Mouse (Mus musculus) C2C12 (cell line): ENCODE data around the gene Kif26b.
A peak's percentile ranks its signal among the peaks of the same experiment; 100 is the strongest.

ENCODE experiments used
- CEBPB ChIP-seq: IDR thresholded peaks from one replicate; pipeline ENCODE4 v1.6.1; 2011; ENCODE audit warnings: low read depth, mild to moderate bottlenecking, control low read depth, moderate library complexity
- CTCF ChIP-seq: IDR thresholded peaks from one replicate; pipeline ENCODE4 v1.5.1; 2011; ENCODE audit not compliant: control insufficient read depth, insufficient read depth, insufficient read length
- FOSL1 ChIP-seq: IDR thresholded peaks from one replicate; pipeline ENCODE4 v1.8.0; 2011; ENCODE audit warnings: mild to moderate bottlenecking, low read length; ENCODE audit not compliant: poor library complexity, insufficient read depth, severe bottlenecking
- MAX ChIP-seq: IDR thresholded peaks from one replicate; pipeline ENCODE4 v1.6.1; 2011; ENCODE audit warnings: mild to moderate bottlenecking, control low read depth
- MYOD1 ChIP-seq: IDR thresholded peaks from one replicate; pipeline ENCODE4 v1.6.1; 2011; ENCODE audit warnings: low read depth; ENCODE audit not compliant: control insufficient read depth, insufficient read length
- MYOG ChIP-seq: IDR thresholded peaks from one replicate; pipeline ENCODE4 v1.6.1; 2011; ENCODE audit not compliant: control insufficient read depth, insufficient read length; ENCODE audit errors: extremely low read depth
- USF1 ChIP-seq: IDR thresholded peaks from one replicate; pipeline ENCODE4 v1.6.1; 2011; ENCODE audit warnings: low read depth, mild to moderate bottlenecking, control low read depth, moderate library complexity

DNA sequence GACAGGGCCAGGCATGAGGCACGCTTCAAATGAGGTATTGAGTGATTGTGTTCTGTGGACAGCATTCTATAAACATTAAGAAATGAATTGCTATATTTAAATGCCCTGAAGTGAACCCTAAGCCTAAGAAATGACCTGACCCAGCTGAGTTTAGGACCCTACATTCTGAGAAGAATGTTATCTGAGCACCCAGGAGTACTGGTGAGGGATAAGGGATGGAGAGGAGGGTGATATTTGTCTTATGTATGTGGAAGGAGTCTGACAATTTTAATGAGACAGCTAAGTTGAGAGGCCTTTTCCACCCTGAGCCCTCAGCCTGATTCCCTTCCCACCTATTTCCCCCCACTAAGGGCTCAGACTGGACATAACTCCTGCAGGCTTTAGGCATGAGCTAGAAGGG, 179.4 kb downstream of the Kif26b start:
- TF ChIP-seq MAX (peak; percentile 1), CEBPB (no peak), CTCF (no peak), MYOG (no peak), USF1 (no peak), MYOD1 (no peak), FOSL1 (no peak)
